In the genomic region with DNA sequence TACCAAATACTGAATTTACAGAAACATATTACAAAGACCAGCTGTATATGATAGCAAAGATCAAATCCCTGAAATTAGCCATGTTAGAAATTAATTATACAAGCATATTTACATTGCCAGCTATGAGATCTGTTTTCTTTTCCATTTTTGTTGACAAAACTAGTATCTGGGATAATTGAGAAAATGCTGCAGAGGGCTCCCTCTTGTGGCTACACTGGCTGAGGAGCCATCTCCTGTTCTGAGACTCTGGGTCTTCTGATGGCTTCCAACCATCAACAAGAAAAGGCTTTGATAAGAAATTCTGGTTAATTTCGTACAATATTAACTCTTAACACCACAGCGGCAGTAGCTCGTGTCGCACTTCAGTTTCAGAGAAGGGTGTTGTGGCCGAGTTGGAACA, we compare ENCODE assay signal across 8 mouse cellular contexts.
DNase-seq lines count a peak whose midpoint lies in the region; ATAC-seq and TF ChIP-seq lines count a peak whose summit lies in the region.

No protein-coding gene starts in this region.

- no peaks in the 10 kb centered on the region for H3K27me3 ChIP-seq in kidney, embryonic 15.5 days
- no peaks in the 10 kb centered on the region for H3K27me3 ChIP-seq in embryonic facial prominence, embryonic 11.5 days (ENCODE audit: control insufficient read depth, insufficient read depth, low read length)
- no peaks in the 10 kb centered on the region for H3K27me3 ChIP-seq in liver, embryonic 14.5 days (ENCODE audit: control insufficient read depth, insufficient read depth, low read length)

- no peak for ATAC-seq in kidney, embryonic 15.5 days (replicated peaks; ENCODE audit: low FRiP score)
- ATAC-seq in embryonic facial prominence, embryonic 11.5 days (replicated peaks; ENCODE audit: insufficient number of reproducible peaks, low FRiP score, low TSS enrichment, low read depth): no peak
- ATAC-seq in liver, embryonic 14.5 days (ENCODE audit: insufficient read depth): no peak
- no peak for ATAC-seq in granulocyte monocyte progenitor cell, adult 5-6 weeks (replicated peaks; ENCODE audit: poor library complexity, severe bottlenecking)

- no peaks in the 10 kb centered on the region for H3K36me3 ChIP-seq in kidney, embryonic 15.5 days
- H3K36me3 ChIP-seq in embryonic facial prominence, embryonic 11.5 days (replicated peaks; ENCODE audit: control insufficient read depth, insufficient read depth, low read depth, low read length): no peaks in the 10 kb centered on the region
- no peaks in the 10 kb centered on the region for H3K36me3 ChIP-seq in liver, embryonic 14.5 days (replicated peaks; ENCODE audit: control insufficient read depth, insufficient read depth, low read depth)

- H3K9ac ChIP-seq in kidney, embryonic 15.5 days: no peak overlapping the region
- H3K9ac ChIP-seq in embryonic facial prominence, embryonic 11.5 days (replicated peaks; ENCODE audit: low read length): no peak overlapping the region
- H3K9ac ChIP-seq in liver, embryonic 14.5 days (replicated peaks): no peak overlapping the region

- H3K4me2 ChIP-seq in kidney, embryonic 15.5 days: no peak overlapping the region
- H3K4me2 ChIP-seq in embryonic facial prominence, embryonic 11.5 days (ENCODE audit: low read depth, low read length): no peak overlapping the region
- no peak overlapping the region for H3K4me2 ChIP-seq in liver, embryonic 14.5 days (ENCODE audit: low read depth)

- TF ChIP-seq CTCF in liver, embryonic 14.5 days (IDR thresholded peaks at IDR 0.05; ENCODE audit: low read depth): peak; percentile 6; the same call in 1 of the 2 replicates

- no peaks in the 10 kb centered on the region for H3K9me3 ChIP-seq in kidney, embryonic 15.5 days (replicated peaks)
- H3K9me3 ChIP-seq in embryonic facial prominence, embryonic 11.5 days (replicated peaks; ENCODE audit: control insufficient read depth, low read length): no peaks in the 10 kb centered on the region
- H3K9me3 ChIP-seq in liver, embryonic 14.5 days (ENCODE audit: control insufficient read depth, low read length): no peaks in the 10 kb centered on the region

- 49% methylated on average over 5 of the region's 5 CpGs for WGBS in kidney, embryonic 15.5 days
- 57% methylated on average over 5 of the region's 5 CpGs for WGBS in embryonic facial prominence, embryonic 11.5 days
- 35% methylated on average over 5 of the region's 5 CpGs for WGBS in liver, embryonic 14.5 days (ENCODE audit: insufficient replicate concordance)

- peak; percentile 44 for DNase-seq in kidney, postnatal 10 days
- peak; percentile 31 for DNase-seq in MEL-GATA-1-ER (ENCODE audit: extremely low read depth, low read depth)
- DNase-seq in embryonic facial prominence, embryonic 11.5 days (ENCODE audit: low spot score): peak; percentile 67
- no peak for DNase-seq in liver, embryonic 14.5 days (ENCODE audit: low read depth in 3 of 3, low spot score in 3 of 3)
- no peak for DNase-seq in ovary, adult 18-20 months (ENCODE audit: low spot score)
- DNase-seq in B cell, adult 2 months: no peak

- H3K4me1 ChIP-seq in kidney, embryonic 15.5 days: no peaks in the 10 kb centered on the region
- H3K4me1 ChIP-seq in embryonic facial prominence, embryonic 11.5 days (ENCODE audit: control insufficient read depth, insufficient read depth, low read length): no peaks in the 10 kb centered on the region
- H3K4me1 ChIP-seq in liver, embryonic 14.5 days (replicated peaks; ENCODE audit: control insufficient read depth in 2 of 2, insufficient read depth in 2 of 2, low read length in 1 of 2): no peaks in the 10 kb centered on the region

- H3K27ac ChIP-seq in kidney, embryonic 15.5 days: no peak overlapping the region
- no peak overlapping the region for H3K27ac ChIP-seq in embryonic facial prominence, embryonic 11.5 days (replicated peaks; ENCODE audit: low read depth, low read length)
- no peak overlapping the region for H3K27ac ChIP-seq in liver, embryonic 14.5 days

- H3K4me3 ChIP-seq in kidney, embryonic 15.5 days (replicated peaks): no peak overlapping the region
- no peak overlapping the region for H3K4me3 ChIP-seq in embryonic facial prominence, embryonic 11.5 days (ENCODE audit: low read depth, low read length)
- H3K4me3 ChIP-seq in liver, embryonic 14.5 days (ENCODE audit: insufficient read depth in 1 of 2, low read depth in 2 of 2, low read length in 2 of 2): no peak overlapping the region

- TF ChIP-seq EP300 in liver, embryonic 14.5 days (IDR thresholded peaks at IDR 0.05; ENCODE audit: low read depth): no peak

Comparison
In these comparisons a context has a peak if more than half of its experiments do, and no peak if none do; other contexts are left out.
1. DNase-seq: peak in kidney, postnatal 10 days (single experiment), MEL-GATA-1-ER (single experiment) and embryonic facial prominence, embryonic 11.5 days (single experiment); none in liver, embryonic 14.5 days (0 of 3), ovary, adult 18-20 months (single experiment) and B cell, adult 2 months (0 of 2).